In genomic region chr5:92900470-92900869, GRCm38 (mm10) we compare ENCODE assay signal across 15 mouse cellular contexts.
DNase-seq lines count a peak whose midpoint lies in the region; ATAC-seq and TF ChIP-seq lines count a peak whose summit lies in the region.
"Had no signal": no experiment of that assay in that cellular context is flagged by ENCODE, and none has a peak within 500 bp of the region (broad histone marks: within the 10 kb centered on the region; RNA-seq: fewer than 3 reads in every experiment).

No protein-coding gene starts in this region.

- no peaks in the 10 kb centered on the region for H3K27me3 ChIP-seq in hindbrain, embryonic 10.5 days (ENCODE audit: insufficient read depth, poor library complexity, severe bottlenecking)
- no peaks in the 10 kb centered on the region; the same call in none of the 2 replicates for H3K27me3 ChIP-seq in hindbrain, embryonic 16.5 days (replicated peaks; ENCODE audit: control insufficient read depth, insufficient read depth, low read length)
- H3K27me3 ChIP-seq in lung, postnatal 0 days (replicated peaks; ENCODE audit: insufficient read depth, low read length): no peaks in the 10 kb centered on the region
- H3K27me3 ChIP-seq in intestine, embryonic 16.5 days (replicated peaks; ENCODE audit: control insufficient read depth, insufficient read depth, low read length): no peaks in the 10 kb centered on the region
- H3K27me3 ChIP-seq: limb, embryonic 13.5 days; lung, embryonic 15.5 days had no signal

- H3K9me3 ChIP-seq in hindbrain, embryonic 10.5 days: no peaks in the 10 kb centered on the region
- no peaks in the 10 kb centered on the region for H3K9me3 ChIP-seq in hindbrain, embryonic 16.5 days (ENCODE audit: control insufficient read depth, low read length)
- no peaks in the 10 kb centered on the region for H3K9me3 ChIP-seq in lung, postnatal 0 days (ENCODE audit: low read length)
- H3K9me3 ChIP-seq in intestine, embryonic 16.5 days (ENCODE audit: control insufficient read depth, low read length): no peaks in the 10 kb centered on the region
- H3K9me3 ChIP-seq: limb, embryonic 13.5 days; lung, embryonic 15.5 days had no signal

- WGBS in hindbrain, embryonic 10.5 days: 51% methylated on average over 5 of the region's 5 CpGs
- 69% methylated on average over 5 of the region's 5 CpGs for WGBS in hindbrain, embryonic 16.5 days
- WGBS in lung, postnatal 0 days: 62% methylated on average over 5 of the region's 5 CpGs
- 52% methylated on average over 5 of the region's 5 CpGs for WGBS in intestine, embryonic 16.5 days

- ATAC-seq in hindbrain, embryonic 16.5 days: no peak
- ATAC-seq in lung, postnatal 0 days: no peak
- no peak for ATAC-seq in intestine, embryonic 16.5 days

- H3K4me1 ChIP-seq in hindbrain, embryonic 10.5 days (replicated peaks): peaks cover 84% of the 10 kb centered on the region
- peaks cover 21% of the 10 kb centered on the region for H3K4me1 ChIP-seq in hindbrain, embryonic 16.5 days (ENCODE audit: control insufficient read depth, insufficient read depth, low read depth, low read length)
- H3K4me1 ChIP-seq in lung, postnatal 0 days (ENCODE audit: insufficient read depth, low read depth, low read length): peaks cover 13% of the 10 kb centered on the region; the same call in 1 of the 2 replicates
- H3K4me1 ChIP-seq in intestine, embryonic 16.5 days (ENCODE audit: control insufficient read depth, insufficient read depth, low read length): peaks cover 25% of the 10 kb centered on the region

- no peak overlapping the region for H3K4me3 ChIP-seq in hindbrain, embryonic 10.5 days
- no peak overlapping the region for H3K4me3 ChIP-seq in hindbrain, embryonic 16.5 days (ENCODE audit: low read length)
- no peak overlapping the region for H3K4me3 ChIP-seq in lung, postnatal 0 days (ENCODE audit: low read depth, low read length)
- H3K4me3 ChIP-seq in intestine, embryonic 16.5 days (ENCODE audit: low read length): peak overlapping the region; percentile 35
- H3K4me3 ChIP-seq: limb, embryonic 13.5 days; lung, embryonic 15.5 days had no signal

- H3K9ac ChIP-seq in hindbrain, embryonic 16.5 days (ENCODE audit: low read depth, low read length): no peak overlapping the region
- H3K9ac ChIP-seq in lung, postnatal 0 days (replicated peaks; ENCODE audit: low read depth): no peak overlapping the region
- peak overlapping the region; percentile 62 for H3K9ac ChIP-seq in intestine, embryonic 16.5 days (ENCODE audit: low read depth, low read length)
- H3K9ac ChIP-seq: limb, embryonic 13.5 days; lung, embryonic 15.5 days had no signal

- H3K36me3 ChIP-seq in hindbrain, embryonic 10.5 days: peaks cover 9% of the 10 kb centered on the region; the same call in 1 of the 2 replicates
- no peaks in the 10 kb centered on the region for H3K36me3 ChIP-seq in hindbrain, embryonic 16.5 days (ENCODE audit: control insufficient read depth, insufficient read depth, low read length)
- H3K36me3 ChIP-seq in lung, postnatal 0 days (ENCODE audit: insufficient read depth, low read length): no peaks in the 10 kb centered on the region
- no peaks in the 10 kb centered on the region for H3K36me3 ChIP-seq in intestine, embryonic 16.5 days (ENCODE audit: control insufficient read depth, insufficient read depth, low read length)
- H3K36me3 ChIP-seq: limb, embryonic 13.5 days; lung, embryonic 15.5 days had no signal

- no peak for TF ChIP-seq EP300 in lung, postnatal 0 days (IDR thresholded peaks at IDR 0.05)

- no peak overlapping the region for H3K4me2 ChIP-seq in hindbrain, embryonic 16.5 days (ENCODE audit: low read length)
- H3K4me2 ChIP-seq in lung, postnatal 0 days (replicated peaks; ENCODE audit: low read depth, low read length): no peak overlapping the region
- H3K4me2 ChIP-seq in intestine, embryonic 16.5 days (ENCODE audit: low read depth, low read length): peak overlapping the region; percentile 53

- peak overlapping the region; percentile 53; the same call in 1 of the 2 replicates for H3K27ac ChIP-seq in hindbrain, embryonic 10.5 days
- H3K27ac ChIP-seq in hindbrain, embryonic 16.5 days (ENCODE audit: low read depth, low read length): no peak overlapping the region
- no peak overlapping the region for H3K27ac ChIP-seq in lung, postnatal 0 days (ENCODE audit: low read length)
- peak overlapping the region; percentile 87 for H3K27ac ChIP-seq in intestine, embryonic 16.5 days (ENCODE audit: low read length)
- H3K27ac ChIP-seq: limb, embryonic 13.5 days; lung, embryonic 15.5 days had no signal

- DNase-seq in embryo, embryonic 10 days (ENCODE audit: low spot score): peak; percentile 63
- no peak for DNase-seq in embryo, embryonic 9.5 days (ENCODE audit: extremely low spot score)
- no peak for DNase-seq in hindbrain, embryonic 10.5 days (ENCODE audit: low spot score)
- DNase-seq in lung, postnatal 0 days (ENCODE audit: low spot score): no peak
- DNase-seq in lung, postnatal 4 days: no peak
- DNase-seq in adrenal gland, adult 2 months: no peak
- DNase-seq: adrenal gland, postnatal 10 days; cerebellum, adult 9-11 months; kidney, adult 9 months; layer of hippocampus, postnatal 36 days; thymus, postnatal 14 days had no signal

- TF ChIP-seq CTCF in lung, postnatal 0 days (IDR thresholded peaks at IDR 0.05): peak; percentile 30; the same call in 1 of the 2 replicates

Comparison
In these comparisons a context has a peak if more than half of its experiments do, and no peak if none do; other contexts are left out.
1. H3K27ac ChIP-seq: peak in hindbrain, embryonic 10.5 days (single experiment) and intestine, embryonic 16.5 days (single experiment); none in hindbrain, embryonic 16.5 days (single experiment) and lung, postnatal 0 days (single experiment).